Mouse (Mus musculus): Measurements from ENCODE around the gene Pxdc1. TPM values are rescaled to one million over a fixed set of nuclear protein-coding genes. Genes with fewer than 3 reads are reported as not detected.
A peak's percentile ranks its signal among the peaks of the same experiment; 100 is the strongest.

Gene Pxdc1
- total RNA-seq, 2 experiments from 2014 or later, result 8.0 to 8.3 TPM

DNA sequence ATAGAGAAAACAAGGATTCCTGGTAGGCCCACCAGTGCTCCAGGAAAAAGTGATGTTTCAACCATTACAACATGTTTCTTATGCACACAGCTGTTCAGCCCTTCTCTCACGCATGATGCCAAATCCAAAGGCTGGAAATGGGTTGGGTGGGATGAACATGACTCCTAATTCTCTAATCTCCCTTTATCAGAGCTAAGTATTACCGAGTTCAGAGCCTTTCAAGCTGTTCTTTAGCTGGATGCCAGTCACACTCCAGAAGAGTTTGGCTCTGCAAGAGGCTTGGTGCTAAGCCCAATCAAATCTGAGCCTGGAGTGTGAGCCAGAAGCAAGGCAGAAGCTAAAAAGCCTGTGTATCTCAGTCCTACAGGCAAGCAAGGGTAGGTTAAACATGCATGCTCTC is 40.9 kb downstream of the Pxdc1 start:
- intact Hi-C loops (cut with DNase I), result no loop called here
- no peak for DNase-seq (ENCODE audit: low spot score in 2 of 2)

- DNase-seq (ENCODE audit: low spot score in 2 of 2), result no peak
- intact Hi-C loops (cut with DNase I), result loop anchor here (5.0 kb wide), 1 partner anchor 267 kb away; no protein-coding TSS in a partner anchor
Measured at GRCm38 (mm10) chr13:34609711-34610110, 43.6 kb downstream of the Pxdc1 start.

DNA sequence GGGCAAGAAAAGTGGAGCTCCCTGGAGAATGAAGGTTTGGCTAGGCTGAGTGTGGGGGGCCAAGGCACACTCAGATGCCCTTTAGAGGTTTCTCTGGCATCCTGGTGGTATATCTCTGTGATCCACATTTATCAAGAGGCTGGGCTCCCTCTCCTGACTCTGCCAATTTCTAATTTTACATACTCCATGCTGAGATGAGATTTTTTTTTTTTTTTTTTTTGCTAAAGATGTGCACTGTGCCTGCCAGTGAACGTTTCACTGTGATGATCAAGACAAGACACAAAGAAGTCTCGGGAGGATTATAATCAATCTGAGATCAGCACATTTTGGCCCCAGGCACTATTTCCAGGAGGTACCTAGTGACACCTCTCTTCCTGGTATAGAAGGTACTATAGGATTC is 46.2 kb downstream of the Pxdc1 start:
- intact Hi-C loops (cut with DNase I), result loop anchor here (5.0 kb wide), 1 partner anchor 265 kb away; no protein-coding TSS in a partner anchor
- peak in 1 of 2 experiments; percentile 33 for DNase-seq (ENCODE audit: low spot score in 2 of 2)

DNA sequence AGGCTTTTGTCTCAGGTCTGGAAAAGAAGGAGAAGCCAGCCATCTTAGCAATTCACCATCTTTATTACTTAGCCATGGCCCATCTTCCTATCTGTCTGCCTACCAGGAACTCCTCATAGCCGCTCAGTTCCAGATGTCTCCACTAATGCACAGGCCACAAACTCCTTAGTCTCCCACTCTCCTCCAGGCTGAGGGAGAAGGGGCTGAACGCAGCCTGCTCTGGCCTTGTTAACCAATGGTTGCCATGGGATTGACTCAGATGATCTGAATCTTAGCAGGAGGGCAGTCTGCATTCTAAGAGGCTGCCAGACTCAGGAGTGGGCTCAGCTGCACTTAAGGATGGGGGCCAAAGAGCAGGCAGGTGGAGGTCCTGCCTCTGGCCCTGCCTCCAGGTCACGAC is 47.4 kb downstream of the Pxdc1 start:
- DNase-seq (ENCODE audit: low spot score in 2 of 2), result no peak
- intact Hi-C loops (cut with DNase I), result loop anchor here (5.0 kb wide), 1 partner anchor 264 kb away; no protein-coding TSS in a partner anchor

DNA sequence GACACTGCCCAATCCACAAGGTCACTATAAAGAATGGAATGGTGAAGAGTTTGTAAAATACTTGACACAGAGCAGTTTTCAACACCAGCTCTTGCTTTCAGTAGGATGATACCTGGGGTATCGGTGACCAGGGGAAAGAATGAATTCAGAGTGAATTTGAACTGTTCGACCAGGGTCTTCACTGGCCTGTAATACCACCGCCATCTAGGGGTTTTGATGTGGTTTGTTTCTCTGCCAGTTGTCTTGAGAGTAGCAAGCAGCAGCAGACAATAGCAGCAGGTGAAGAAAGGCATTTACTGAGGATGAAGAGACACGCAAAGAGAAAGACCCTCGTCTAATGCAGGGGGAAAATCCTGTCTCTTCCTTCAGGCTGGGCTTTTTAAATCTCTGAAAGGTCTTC is 48.1 kb downstream of the Pxdc1 start:
- no peak for DNase-seq (ENCODE audit: low spot score in 2 of 2)
- intact Hi-C loops (cut with DNase I), result loop anchor here (5.0 kb wide), 1 partner anchor 263 kb away; no protein-coding TSS in a partner anchor

DNA sequence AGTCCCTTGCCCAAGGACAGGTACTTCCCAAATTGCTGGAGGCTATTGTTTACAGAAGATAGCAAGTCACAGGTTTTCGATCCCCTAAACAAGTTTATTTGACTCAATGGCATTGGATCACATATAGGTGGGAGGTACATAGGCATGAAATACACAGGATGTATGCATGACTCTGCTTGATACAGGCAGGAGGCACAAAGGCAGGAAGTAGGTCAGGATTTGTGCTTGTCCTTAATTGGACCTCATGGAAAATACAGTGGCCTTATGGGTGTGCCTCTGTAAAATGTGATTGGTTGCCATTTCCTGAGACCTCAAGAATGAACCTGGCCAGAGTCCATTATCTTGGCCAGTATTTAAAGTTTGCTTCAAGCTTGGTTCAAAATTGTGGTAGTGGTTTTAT is 48.9 kb downstream of the Pxdc1 start:
- intact Hi-C loops (cut with DNase I), result no loop called here
- no peak for DNase-seq (ENCODE audit: low spot score in 2 of 2)

GRCm38 (mm10) chr13:34602757-34603156 is 50.5 kb downstream of the Pxdc1 start:
- DNase-seq (ENCODE audit: low spot score in 2 of 2), result no peak
- intact Hi-C loops (cut with DNase I), result no loop called here

GRCm38 (mm10) chr13:34596797-34597196 is 56.5 kb downstream of the Pxdc1 start:
- DNase-seq (ENCODE audit: low spot score in 2 of 2), result no peak
- intact Hi-C loops (cut with DNase I), result no loop called here

Other genes starting within 250 kb of the Pxdc1 start
- gene Fam50b, start 81.4 kb upstream of the Pxdc1 start, total RNA-seq (2021), result not detected
- gene Prpf4b, start 221.8 kb upstream of the Pxdc1 start, total RNA-seq (2021), result 10 to 100 TPM; 80.8 to 87.3 TPM

All from left cerebral cortex, postnatal 14 days (tissue).